Mouse (Mus musculus): Measurements from ENCODE around the gene Ralgapb.

The Ralgapb gene

GRCm38 (mm10) chr2:158518583-158518982 is 108.9 kb downstream of the Ralgapb start:
- DNase-seq (ENCODE audit: low read depth, low spot score) = no peak

- no peak for DNase-seq (ENCODE audit: low read depth, low spot score)
Measured at GRCm38 (mm10) chr2:158519071-158519470, 109.4 kb downstream of the Ralgapb start.

- no peak for DNase-seq (ENCODE audit: low read depth, low spot score)
Measured at GRCm38 (mm10) chr2:158519800-158520199, 110.2 kb downstream of the Ralgapb start.

GRCm38 (mm10) chr2:158523060-158523459 is 113.4 kb downstream of the Ralgapb start:
- no peak for DNase-seq (ENCODE audit: low read depth, low spot score)

- DNase-seq (ENCODE audit: low read depth, low spot score) = no peak
Measured at GRCm38 (mm10) chr2:158524129-158524860, 114.6 kb downstream of the Ralgapb start.

- peak; percentile 74 for DNase-seq (ENCODE audit: low read depth, low spot score)
Measured at GRCm38 (mm10) chr2:158534090-158534489, 124.4 kb downstream of the Ralgapb start.

- DNase-seq (ENCODE audit: low read depth, low spot score) = no peak
Measured at GRCm38 (mm10) chr2:158534559-158534958, 124.9 kb downstream of the Ralgapb start.

GRCm38 (mm10) chr2:158539433-158540305 is 130.0 kb downstream of the Ralgapb start:
- DNase-seq (ENCODE audit: low read depth, low spot score) = peak; percentile 26

GRCm38 (mm10) chr2:158541286-158541685 is 131.6 kb downstream of the Ralgapb start:
- DNase-seq (ENCODE audit: low read depth, low spot score) = no peak

- DNase-seq (ENCODE audit: low read depth, low spot score) = no peak
Measured at GRCm38 (mm10) chr2:158545266-158545665, 135.6 kb downstream of the Ralgapb start.

- peak; percentile 84 for DNase-seq (ENCODE audit: low read depth, low spot score)
Measured at GRCm38 (mm10) chr2:158546751-158547150, 137.1 kb downstream of the Ralgapb start.
